Mouse (Mus musculus) stomach, embryonic 16.5 days (tissue): ENCODE data around the gene Havcr2. TPM values are rescaled to one million over a fixed set of nuclear protein-coding genes. Genes with fewer than 3 reads are reported as not detected.
"Not testable (repeated sequence)": the region's sequence is repeated elsewhere in the genome, so short reads cannot be mapped to it uniquely, and the experiment has no call there.

ENCODE experiments used
- ATAC-seq: fragments of 200-750 bp; cut with Nextera tagmentation; 2 replicates; pipeline ENCODE4 v1.8.0; 2017; ENCODE audit warnings: moderate number of reproducible peaks, moderate TSS enrichment; ENCODE audit not compliant: insufficient read depth, low FRiP score
- H3K27ac ChIP-seq: fragments of 300-500 bp; sonication (generic); 2 replicates; pipeline ENCODE4 v1.5.1; 2014; ENCODE audit warnings: low read length
- H3K27me3 ChIP-seq: fragments of 300-500 bp; sonication (generic); 2 replicates; pipeline ENCODE4 v1.6.1; 2014; ENCODE audit warnings: low read length, control low read depth, mixed read lengths; ENCODE audit not compliant: control insufficient read depth, insufficient read depth
- H3K36me3 ChIP-seq: fragments of 300-500 bp; sonication (generic); 2 replicates; pipeline ENCODE4 v1.6.1; 2014; ENCODE audit warnings: low read length; ENCODE audit not compliant: control insufficient read depth, insufficient read depth
- H3K4me1 ChIP-seq: fragments of 300-500 bp; sonication (generic); 2 replicates; pipeline ENCODE4 v1.6.1; 2014; ENCODE audit warnings: low read length, control low read depth, mixed read lengths; ENCODE audit not compliant: control insufficient read depth, insufficient read depth
- H3K4me2 ChIP-seq: fragments of 300-500 bp; sonication (generic); 2 replicates; pipeline ENCODE4 v1.6.1; 2014; ENCODE audit warnings: low read depth, low read length, mixed read lengths
- H3K4me3 ChIP-seq: fragments of 300-500 bp; sonication (generic); replicated peaks from 2 replicates; pipeline ENCODE4 v1.5.1; 2014; ENCODE audit warnings: mild to moderate bottlenecking, low read length
- H3K9ac ChIP-seq: fragments of 300-500 bp; sonication (generic); 2 replicates; pipeline ENCODE4 v1.6.1; 2014; ENCODE audit warnings: low read length
- H3K9me3 ChIP-seq: fragments of 300-500 bp; sonication (generic); replicated peaks from 2 replicates; pipeline ENCODE4 v1.6.1; 2016; ENCODE audit warnings: low read length, control low read depth; ENCODE audit not compliant: control insufficient read depth
- WGBS: fragments of 180-500 bp; shearing (Covaris S2); extraction: QIAGEN DNeasy Blood & Tissue Kit; methylation state at CpG from one replicate; pipeline ENCODE4 v1.1.7; 2014; 5-methylcytosine and 5-hydroxymethylcytosine counted together
- polyA plus RNA-seq: library from polyadenylated mRNA; unstranded; fragments of >200 nt; fragmentation: Nextera tagmentation; extraction: Ambion mirVana; gene quantifications from 2 replicates; pipeline ENCODE4 v1.2.1, GENCODE M21; 2015

The Havcr2 gene
- polyA plus RNA-seq, result 0.17 and 0.19 TPM in 2 replicates

DNA sequence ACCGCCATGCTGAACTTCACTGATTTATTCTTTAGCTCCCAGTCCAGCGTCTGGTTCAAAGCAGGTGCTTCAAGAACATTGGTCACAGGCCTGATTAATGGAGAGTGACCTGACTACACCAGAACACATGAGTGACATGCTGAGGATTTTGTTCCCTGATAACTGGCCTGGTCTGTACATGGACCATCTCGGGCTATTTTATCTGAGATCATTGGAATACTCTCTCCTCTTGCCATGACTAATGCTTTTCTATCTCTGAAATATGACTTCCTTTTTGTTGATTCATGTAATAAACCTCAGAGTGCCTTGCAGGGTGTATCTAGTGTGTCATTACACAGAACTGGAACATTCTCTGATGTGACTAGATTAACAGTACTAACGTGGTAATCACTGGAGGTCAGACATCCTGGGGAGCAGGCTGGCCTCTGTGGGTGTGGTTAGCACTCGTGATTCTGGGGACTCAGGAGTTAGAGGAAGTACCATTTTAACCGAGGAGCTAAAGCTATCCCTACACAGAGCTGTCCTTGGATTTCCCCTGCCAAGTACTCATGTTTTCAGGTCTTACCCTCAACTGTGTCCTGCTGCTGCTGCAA is at the start of gene Havcr2:
Havcr2 (plus strand) TSS at position 483 of the 593 bp plus-strand sequence.
- Histone ChIP-seq H3K4me2 (no peak within 1 kb of the TSS), H3K9ac (no peak within 1 kb of the TSS), H3K9me3 (no peaks in the 10 kb centered on the region), H3K4me1 (no peaks in the 10 kb centered on the region), H3K36me3 (no peaks in the 10 kb centered on the region), H3K27me3 (no peaks in the 10 kb centered on the region), H3K27ac (no peak within 1 kb of the TSS), H3K4me3 (no peak within 1 kb of the TSS)
- WGBS, result 71% methylated on average over 6 of the region's 6 CpGs
- ATAC-seq, result no peak

DNA sequence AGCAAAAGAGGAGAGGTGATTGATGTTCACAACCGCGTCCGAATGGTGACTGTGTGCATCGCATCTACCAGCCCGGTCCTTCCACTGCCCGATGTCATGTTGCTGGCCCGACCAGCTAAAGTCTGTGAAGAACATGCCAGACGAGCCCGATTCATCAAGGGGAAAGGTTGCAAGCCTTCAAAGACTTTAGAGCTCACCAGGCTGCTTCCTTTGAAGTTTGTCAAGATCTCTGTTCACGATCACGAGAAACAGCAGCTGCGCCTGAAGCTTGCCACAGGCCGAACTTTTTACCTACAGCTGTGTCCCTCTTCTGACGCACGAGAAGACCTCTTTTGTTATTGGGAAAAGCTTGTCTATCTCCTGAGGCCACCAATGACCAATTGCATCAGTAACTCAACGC is 49.7 kb upstream of the Havcr2 start:
- Histone ChIP-seq H3K4me3 (no peak overlapping the region), H3K4me1 (no peaks in the 10 kb centered on the region), H3K36me3 (no peaks in the 10 kb centered on the region), H3K9me3 (no peaks in the 10 kb centered on the region), H3K27me3 (no peaks in the 10 kb centered on the region), H3K27ac (no peak overlapping the region), H3K4me2 (no peak overlapping the region), H3K9ac (no peak overlapping the region)
- ATAC-seq, result no peak
- WGBS, result 79% methylated on average over 16 of the region's 16 CpGs

DNA sequence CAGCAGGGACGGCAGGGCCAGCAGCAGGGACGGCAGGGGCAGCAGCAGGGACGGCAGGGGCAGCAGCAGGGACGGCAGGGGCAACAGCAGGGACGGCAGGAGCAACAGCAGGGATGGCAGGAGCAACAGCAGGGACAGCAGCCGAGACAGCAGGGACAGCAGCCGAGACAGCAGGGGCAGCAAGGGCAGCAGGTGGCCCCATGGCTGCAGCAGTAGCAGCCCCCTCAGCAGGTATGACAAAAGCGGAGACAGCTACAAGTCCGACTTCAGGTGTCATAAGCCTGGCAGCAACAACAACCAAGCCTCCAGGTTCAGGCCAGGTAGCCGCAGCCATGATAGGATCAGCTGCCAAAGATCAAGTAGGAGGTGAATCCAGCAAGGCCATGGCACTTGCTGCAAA is 48.0 kb upstream of the Havcr2 start:
- Histone ChIP-seq H3K27ac (no peak overlapping the region), H3K36me3 (no peaks in the 10 kb centered on the region), H3K27me3 (no peaks in the 10 kb centered on the region), H3K9me3 (no peaks in the 10 kb centered on the region), H3K9ac (no peak overlapping the region), H3K4me1 (no peaks in the 10 kb centered on the region), H3K4me3 (no peak overlapping the region), H3K4me2 (no peak overlapping the region)
- 45% methylated on average over 10 of the region's 10 CpGs for WGBS
- ATAC-seq, result no peak

- 0 out of 2 replicates have a peak, but pooled peaks have one; percentile 21 for ATAC-seq
Observed at GRCm38 (mm10) chr11:46410018-46410563, 44.6 kb upstream of the Havcr2 start.

GRCm38 (mm10) chr11:46418438-46418837 is 36.3 kb upstream of the Havcr2 start:
- Histone ChIP-seq H3K4me3 (no peak overlapping the region), H3K36me3 (no peaks in the 10 kb centered on the region), H3K27ac (no peak overlapping the region), H3K4me1 (no peaks in the 10 kb centered on the region), H3K9me3 (no peaks in the 10 kb centered on the region), H3K9ac (no peak overlapping the region), H3K27me3 (no peaks in the 10 kb centered on the region), H3K4me2 (no peak overlapping the region)
- no peak for ATAC-seq
- 48% methylated on average over 1 of the region's 1 CpGs for WGBS

More at GRCm38 (mm10) chr11:46410018-46410563, 44.6 kb upstream of the Havcr2 start:
- WGBS, result 45% methylated on average over 2 of the region's 2 CpGs
- H3K27me3 ChIP-seq, result no peaks in the 10 kb centered on the region
- H3K4me2 ChIP-seq, result no peak overlapping the region
- no peak overlapping the region for H3K27ac ChIP-seq
- H3K4me1 ChIP-seq, result no peaks in the 10 kb centered on the region
- no peak overlapping the region for H3K4me3 ChIP-seq
- H3K9me3 ChIP-seq, result no peaks in the 10 kb centered on the region
- H3K36me3 ChIP-seq, result no peaks in the 10 kb centered on the region
- H3K9ac ChIP-seq, result no peak overlapping the region

DNA sequence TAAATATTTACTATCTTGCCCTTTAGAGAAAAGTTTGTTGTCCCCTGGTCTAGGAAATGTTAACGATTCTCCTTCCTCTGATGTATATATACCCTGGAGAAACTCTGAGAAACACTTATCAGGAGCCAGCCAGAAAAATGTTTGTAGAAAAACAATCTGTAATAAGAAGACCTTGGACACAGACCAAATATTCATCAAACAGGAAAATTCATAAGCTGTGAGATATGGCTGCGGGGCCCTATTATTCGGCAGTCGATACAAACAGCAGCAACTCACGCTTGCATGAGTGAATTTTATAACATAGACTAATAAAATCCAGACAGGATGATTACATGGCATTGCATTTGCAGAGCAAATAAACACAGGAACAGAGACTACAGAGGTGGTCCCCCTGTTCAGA is 35.9 kb upstream of the Havcr2 start:
- H3K4me3 ChIP-seq, result no peak overlapping the region
- WGBS, result 68% methylated on average over 5 of the region's 5 CpGs
- no peak overlapping the region for H3K9ac ChIP-seq
- H3K27me3 ChIP-seq, result no peaks in the 10 kb centered on the region
- no peaks in the 10 kb centered on the region for H3K4me1 ChIP-seq
- no peak for ATAC-seq
- H3K9me3 ChIP-seq, result no peaks in the 10 kb centered on the region
- H3K36me3 ChIP-seq, result no peaks in the 10 kb centered on the region
- H3K4me2 ChIP-seq, result no peak overlapping the region
- no peak overlapping the region for H3K27ac ChIP-seq

GRCm38 (mm10) chr11:46421086-46421888 is 33.4 kb upstream of the Havcr2 start:
- no peaks in the 10 kb centered on the region for H3K4me1 ChIP-seq
- no peaks in the 10 kb centered on the region for H3K27me3 ChIP-seq
- no peaks in the 10 kb centered on the region for H3K9me3 ChIP-seq
- H3K27ac ChIP-seq, result no peak overlapping the region
- no peaks in the 10 kb centered on the region for H3K36me3 ChIP-seq
- H3K4me2 ChIP-seq, result no peak overlapping the region
- ATAC-seq, result no peak
- 72% methylated on average over 8 of the region's 8 CpGs for WGBS
- no peak overlapping the region for H3K4me3 ChIP-seq
- H3K9ac ChIP-seq, result no peak overlapping the region

- not testable (repeated sequence) for H3K9ac ChIP-seq, H3K27ac ChIP-seq, H3K4me1 ChIP-seq, H3K9me3 ChIP-seq, H3K36me3 ChIP-seq, H3K27me3 ChIP-seq, H3K4me2 ChIP-seq, H3K4me3 ChIP-seq, ATAC-seq
- WGBS, result 45% methylated on average over 4 of the region's 4 CpGs
Observed at GRCm38 (mm10) chr11:46428131-46428530, 26.6 kb upstream of the Havcr2 start.

- H3K9ac ChIP-seq, result no peak overlapping the region
- no peak overlapping the region for H3K4me2 ChIP-seq
- H3K9me3 ChIP-seq, result no peaks in the 10 kb centered on the region
- no peak overlapping the region for H3K4me3 ChIP-seq
- ATAC-seq, result no peak
- H3K27ac ChIP-seq, result no peak overlapping the region
- no peaks in the 10 kb centered on the region for H3K27me3 ChIP-seq
- WGBS, result 83% methylated on average over 2 of the region's 2 CpGs
- H3K36me3 ChIP-seq, result no peaks in the 10 kb centered on the region
- no peaks in the 10 kb centered on the region for H3K4me1 ChIP-seq
Observed at GRCm38 (mm10) chr11:46430123-46430522, 24.6 kb upstream of the Havcr2 start.
